Mouse (Mus musculus): ENCODE measurements around the gene Cyp4a10. TPM values are rescaled to one million over a fixed set of nuclear protein-coding genes. Genes with fewer than 3 reads are reported as not detected.
"Not testable (repeated sequence)": the region's sequence is repeated elsewhere in the genome, so short reads cannot be mapped to it uniquely, and the experiment has no call there.

Cyp4a10 gene
- polyA plus RNA-seq, 1 experiment, result not detected

GRCm38 (mm10) chr4:115557861-115558561 lies 39.9 kb downstream of the Cyp4a10 start:
- Histone ChIP-seq H3K4me3 (ENCODE audit: insufficient read depth, poor library complexity, severe bottlenecking) (no peak overlapping the region), H3K36me3 (ENCODE audit: control insufficient read depth, insufficient read depth) (no peaks in the 10 kb centered on the region), H3K27me3 (ENCODE audit: control insufficient read depth, insufficient read depth, insufficient read length) (no peaks in the 10 kb centered on the region), H3K79me2 (ENCODE audit: control insufficient read depth, insufficient read depth) (no peaks in the 10 kb centered on the region), H3K79me3 (ENCODE audit: low read depth) (no peaks in the 10 kb centered on the region), H3ac (ENCODE audit: control insufficient read depth, insufficient read length, low read depth) (no peak overlapping the region)
- TF ChIP-seq MYOD1 (IDR thresholded peaks at IDR 0.05; ENCODE audit: control insufficient read depth, insufficient read length, low read depth) (no peak), USF1 (IDR thresholded peaks at IDR 0.05; ENCODE audit: low read depth) (no peak), MYOG (IDR thresholded peaks at IDR 0.05; ENCODE audit: control insufficient read depth, extremely low read depth, insufficient read length) (no peak), FOSL1 (IDR thresholded peaks at IDR 0.05; ENCODE audit: insufficient read depth, low read length, poor library complexity, severe bottlenecking) (no peak), CEBPB (IDR thresholded peaks at IDR 0.05; ENCODE audit: low read depth) (no peak), MAX (IDR thresholded peaks at IDR 0.05) (no peak), CTCF (IDR thresholded peaks at IDR 0.05; ENCODE audit: control insufficient read depth, insufficient read depth, insufficient read length) (no peak)

GRCm38 (mm10) chr4:115561236-115561635 lies 43.2 kb downstream of the Cyp4a10 start:
- not testable (repeated sequence) for H3K4me3 ChIP-seq (ENCODE audit: insufficient read depth, poor library complexity, severe bottlenecking); H3K27me3 ChIP-seq (ENCODE audit: control insufficient read depth, insufficient read depth, insufficient read length); H3K36me3 ChIP-seq (ENCODE audit: control insufficient read depth, insufficient read depth); H3K79me3 ChIP-seq (ENCODE audit: low read depth); H3ac ChIP-seq (ENCODE audit: control insufficient read depth, insufficient read length, low read depth); H3K79me2 ChIP-seq (ENCODE audit: control insufficient read depth, insufficient read depth)

- H3K79me3 ChIP-seq (ENCODE audit: low read depth), result no peaks in the 10 kb centered on the region
- H3K27me3 ChIP-seq (ENCODE audit: control insufficient read depth, insufficient read depth, insufficient read length), result no peaks in the 10 kb centered on the region
- TF ChIP-seq FOSL1 (IDR thresholded peaks at IDR 0.05; ENCODE audit: insufficient read depth, low read length, poor library complexity, severe bottlenecking), result no peak
- TF ChIP-seq USF1 (IDR thresholded peaks at IDR 0.05; ENCODE audit: low read depth), result no peak
- no peak for TF ChIP-seq MAX (IDR thresholded peaks at IDR 0.05)
- H3ac ChIP-seq (ENCODE audit: control insufficient read depth, insufficient read length, low read depth), result no peak within 1 kb of the TSS
- H3K79me2 ChIP-seq (ENCODE audit: control insufficient read depth, insufficient read depth), result no peaks in the 10 kb centered on the region
- no peak within 1 kb of the TSS for H3K4me3 ChIP-seq (ENCODE audit: insufficient read depth, poor library complexity, severe bottlenecking)
- no peaks in the 10 kb centered on the region for H3K36me3 ChIP-seq (ENCODE audit: control insufficient read depth, insufficient read depth)
Measured at GRCm38 (mm10) chr4:115563401-115563800, 45.3 kb downstream of the Cyp4a10 start, which contains the start of gene Cyp4a31. Cyp4a31 (plus strand) TSS chr4:115563649.

GRCm38 (mm10) chr4:115564469-115565225 lies 46.6 kb downstream of the Cyp4a10 start:
- not testable (repeated sequence) for H3K79me2 ChIP-seq (ENCODE audit: control insufficient read depth, insufficient read depth); H3ac ChIP-seq (ENCODE audit: control insufficient read depth, insufficient read length, low read depth); H3K36me3 ChIP-seq (ENCODE audit: control insufficient read depth, insufficient read depth); H3K4me3 ChIP-seq (ENCODE audit: insufficient read depth, poor library complexity, severe bottlenecking); H3K27me3 ChIP-seq (ENCODE audit: control insufficient read depth, insufficient read depth, insufficient read length); H3K79me3 ChIP-seq (ENCODE audit: low read depth)

GRCm38 (mm10) chr4:115575255-115575654 lies 57.2 kb downstream of the Cyp4a10 start:
- H3ac ChIP-seq (ENCODE audit: control insufficient read depth, insufficient read length, low read depth), result no peak overlapping the region
- no peaks in the 10 kb centered on the region for H3K36me3 ChIP-seq (ENCODE audit: control insufficient read depth, insufficient read depth)
- TF ChIP-seq FOSL1 (IDR thresholded peaks at IDR 0.05; ENCODE audit: insufficient read depth, low read length, poor library complexity, severe bottlenecking), result no peak
- no peak for TF ChIP-seq CTCF (IDR thresholded peaks at IDR 0.05; ENCODE audit: control insufficient read depth, insufficient read depth, insufficient read length)
- no peak for TF ChIP-seq MYOG (IDR thresholded peaks at IDR 0.05; ENCODE audit: control insufficient read depth, extremely low read depth, insufficient read length)
- TF ChIP-seq CEBPB (IDR thresholded peaks at IDR 0.05; ENCODE audit: low read depth), result no peak
- TF ChIP-seq MAX (IDR thresholded peaks at IDR 0.05), result no peak
- no peak for TF ChIP-seq MYOD1 (IDR thresholded peaks at IDR 0.05; ENCODE audit: control insufficient read depth, insufficient read length, low read depth)
- TF ChIP-seq USF1 (IDR thresholded peaks at IDR 0.05; ENCODE audit: low read depth), result no peak
- no peaks in the 10 kb centered on the region for H3K79me3 ChIP-seq (ENCODE audit: low read depth)
- no peaks in the 10 kb centered on the region for H3K79me2 ChIP-seq (ENCODE audit: control insufficient read depth, insufficient read depth)
- H3K27me3 ChIP-seq (ENCODE audit: control insufficient read depth, insufficient read depth, insufficient read length), result no peaks in the 10 kb centered on the region
- H3K4me3 ChIP-seq (ENCODE audit: insufficient read depth, poor library complexity, severe bottlenecking), result no peak overlapping the region

GRCm38 (mm10) chr4:115575776-115576175 lies 57.7 kb downstream of the Cyp4a10 start:
- H3K4me3 ChIP-seq (ENCODE audit: insufficient read depth, poor library complexity, severe bottlenecking), result no peak overlapping the region
- H3ac ChIP-seq (ENCODE audit: control insufficient read depth, insufficient read length, low read depth), result no peak overlapping the region
- no peaks in the 10 kb centered on the region for H3K36me3 ChIP-seq (ENCODE audit: control insufficient read depth, insufficient read depth)
- no peaks in the 10 kb centered on the region for H3K79me2 ChIP-seq (ENCODE audit: control insufficient read depth, insufficient read depth)
- H3K27me3 ChIP-seq (ENCODE audit: control insufficient read depth, insufficient read depth, insufficient read length), result no peaks in the 10 kb centered on the region
- TF ChIP-seq USF1 (IDR thresholded peaks at IDR 0.05; ENCODE audit: low read depth), result no peak
- no peak for TF ChIP-seq FOSL1 (IDR thresholded peaks at IDR 0.05; ENCODE audit: insufficient read depth, low read length, poor library complexity, severe bottlenecking)
- no peak for TF ChIP-seq CTCF (IDR thresholded peaks at IDR 0.05; ENCODE audit: control insufficient read depth, insufficient read depth, insufficient read length)
- no peak for TF ChIP-seq MAX (IDR thresholded peaks at IDR 0.05)
- TF ChIP-seq MYOG (IDR thresholded peaks at IDR 0.05; ENCODE audit: control insufficient read depth, extremely low read depth, insufficient read length), result no peak
- TF ChIP-seq MYOD1 (IDR thresholded peaks at IDR 0.05; ENCODE audit: control insufficient read depth, insufficient read length, low read depth), result no peak
- no peak for TF ChIP-seq CEBPB (IDR thresholded peaks at IDR 0.05; ENCODE audit: low read depth)
- H3K79me3 ChIP-seq (ENCODE audit: low read depth), result no peaks in the 10 kb centered on the region

All from C2C12 (cell line).